8 mouse cellular contexts compared by ENCODE assay signal in the genomic region with DNA sequence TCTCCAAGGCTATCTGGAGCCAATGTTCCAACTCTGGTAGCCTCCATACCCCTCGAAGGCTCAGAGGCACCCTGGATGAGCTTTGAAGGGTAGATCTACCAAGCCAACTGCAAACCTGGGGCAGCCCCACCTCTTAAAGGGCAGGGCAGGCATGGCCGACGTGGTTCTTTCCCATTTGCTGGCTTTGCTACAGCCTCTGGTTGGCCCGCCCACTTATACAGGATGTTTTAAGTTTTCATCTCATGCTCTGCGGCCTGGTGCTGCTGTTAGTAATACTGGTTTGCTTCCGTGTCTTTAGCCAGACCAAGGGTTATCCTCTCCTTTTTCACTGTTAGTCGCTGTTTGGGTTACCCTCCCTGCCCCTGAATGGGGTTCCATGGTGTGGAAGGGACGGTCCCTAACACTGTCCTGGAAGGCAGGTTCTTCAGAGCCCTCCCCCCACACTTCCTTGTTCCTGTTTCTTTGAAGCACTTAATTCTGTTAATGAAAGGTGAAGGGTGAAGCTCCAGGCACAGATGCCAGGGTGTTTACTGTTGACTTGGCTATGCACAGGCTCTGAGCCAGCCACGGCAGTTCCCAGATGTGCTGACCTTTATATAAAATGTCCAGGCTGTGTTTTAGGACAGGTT. TPM values are rescaled to one million over a fixed set of nuclear protein-coding genes. Genes with fewer than 3 reads are reported as not detected.
A peak's percentile ranks its signal among the peaks of the same experiment; 100 is the strongest.
DNase-seq lines count a peak whose midpoint lies in the region; ATAC-seq lines count a peak whose summit lies in the region.

No protein-coding gene starts in this region.

- H3K4me3 ChIP-seq in brown adipose tissue, adult 24 weeks (ENCODE audit: insufficient read depth, low read depth, low read length) = peak overlapping the region; percentile 35
- H3K4me3 ChIP-seq in limb, embryonic 11.5 days (ENCODE audit: low read depth, low read length) = no peak overlapping the region
- no peak overlapping the region for H3K4me3 ChIP-seq in midbrain, embryonic 14.5 days (replicated peaks; ENCODE audit: low read depth, low read length)

- H3K9me3 ChIP-seq in limb, embryonic 11.5 days (ENCODE audit: control insufficient read depth, low read length) = no peaks in the 10 kb centered on the region
- no peaks in the 10 kb centered on the region for H3K9me3 ChIP-seq in midbrain, embryonic 14.5 days (ENCODE audit: control insufficient read depth, low read length)

- WGBS in limb, embryonic 11.5 days = 44% methylated on average over 9 of the region's 9 CpGs
- WGBS in midbrain, embryonic 14.5 days = 83% methylated on average over 9 of the region's 9 CpGs

- peaks cover 3% of the 10 kb centered on the region; the same call in 1 of the 2 replicates for H3K36me3 ChIP-seq in limb, embryonic 11.5 days (ENCODE audit: control insufficient read depth, insufficient read depth, low read length)
- peaks cover 29% of the 10 kb centered on the region for H3K36me3 ChIP-seq in midbrain, embryonic 14.5 days (ENCODE audit: control insufficient read depth, insufficient read depth, low read length)

- peak overlapping the region; percentile 40 for H3K27ac ChIP-seq in brown adipose tissue, adult 24 weeks (replicated peaks; ENCODE audit: low read depth, low read length)
- H3K27ac ChIP-seq in limb, embryonic 11.5 days (replicated peaks; ENCODE audit: low read depth, low read length) = peak overlapping the region; percentile 33; the same call in 1 of the 2 replicates
- no peak overlapping the region for H3K27ac ChIP-seq in midbrain, embryonic 14.5 days (replicated peaks; ENCODE audit: low read depth, low read length)

- DNase-seq in gastrocnemius, adult 18-20 months (ENCODE audit: low spot score) = peak; percentile 22
- DNase-seq in gastrocnemius, postnatal 4 days (ENCODE audit: low spot score in 2 of 2) = no peak
- DNase-seq in heart, postnatal 36 days = peak; percentile 34 to 35
- no peak for DNase-seq in limb, embryonic 11.5 days (ENCODE audit: low spot score)
- no peak for DNase-seq in midbrain, embryonic 14.5 days
- DNase-seq in thymus, postnatal 25 days = peak; percentile 71
- no peak for DNase-seq in right cerebral cortex, postnatal 36 days (ENCODE audit: low spot score in 2 of 2)

- H3K4me2 ChIP-seq in limb, embryonic 11.5 days (ENCODE audit: low read depth, severe bottlenecking) = peak overlapping the region; percentile 22; the same call in 1 of the 2 replicates
- H3K4me2 ChIP-seq in midbrain, embryonic 14.5 days (ENCODE audit: low read length) = peak overlapping the region; percentile 93

- intact Hi-C loops in heart, postnatal 36 days (cut with DNase I) = loop anchor here (2.0 kb wide), 1 partner anchor 260 kb away; the partner anchor contains the start of genes Alg12 and Creld2

- no peaks in the 10 kb centered on the region for H3K27me3 ChIP-seq in limb, embryonic 11.5 days (ENCODE audit: control insufficient read depth, insufficient read depth, low read length)
- H3K27me3 ChIP-seq in midbrain, embryonic 14.5 days (ENCODE audit: control insufficient read depth, insufficient read depth, low read length) = no peaks in the 10 kb centered on the region

- H3K9ac ChIP-seq in limb, embryonic 11.5 days (ENCODE audit: low read length) = peak overlapping the region; percentile 27; the same call in 1 of the 2 replicates
- H3K9ac ChIP-seq in midbrain, embryonic 14.5 days (replicated peaks; ENCODE audit: low read length) = 0 out of 2 replicates have a peak overlapping the region, but pooled peaks have one; percentile 20

- ATAC-seq in limb, embryonic 11.5 days (ENCODE audit: insufficient number of reproducible peaks, low FRiP score, low TSS enrichment, low read depth) = no peak
- no peak for ATAC-seq in midbrain, embryonic 14.5 days (ENCODE audit: low FRiP score, low TSS enrichment)

- H3K4me1 ChIP-seq in brown adipose tissue, adult 24 weeks (ENCODE audit: control insufficient read depth, insufficient read depth, insufficient read length, low read length) = peaks cover 19% of the 10 kb centered on the region
- H3K4me1 ChIP-seq in limb, embryonic 11.5 days (ENCODE audit: control insufficient read depth, insufficient read depth, low read length) = peaks cover 25% of the 10 kb centered on the region
- peaks cover 29% of the 10 kb centered on the region for H3K4me1 ChIP-seq in midbrain, embryonic 14.5 days (ENCODE audit: control insufficient read depth, insufficient read depth, low read length)

RNA-seq across cellular contexts. Expression of gene Trabd, which starts 3.4 kb away (rescaled TPM):
- 10 to 100 TPM; 31.6 to 36.1 TPM for total RNA-seq in gastrocnemius, adult 18-20 months (2021)
- 10 to 100 TPM; 33.8 to 34.8 TPM for total RNA-seq in gastrocnemius, postnatal 4 days (2021)
- 20.4 and 23.3 TPM in 2 replicates for polyA plus RNA-seq in brown adipose tissue, adult 24 weeks (2012; ENCODE audit: insufficient read depth, insufficient read length, missing spikeins)
- 10 to 100 TPM; 45.6 to 50.5 TPM for total RNA-seq in heart, postnatal 36 days (2021)
- 46.9 and 49.0 TPM in 2 replicates for polyA plus RNA-seq in limb, embryonic 11.5 days (2014; fragmentation: Nextera tagmentation; extraction: Ambion mirVana)
- polyA plus RNA-seq in midbrain, embryonic 14.5 days (2014; fragmentation: Nextera tagmentation; extraction: Ambion mirVana) = 38.7 and 39.7 TPM in 2 replicates

RNA-seq across cellular contexts. Expression of gene Selenoo, which starts 10.6 kb away (rescaled TPM):
- total RNA-seq in gastrocnemius, adult 18-20 months (2021) = 10 to 100 TPM; 14.7 to 15.5 TPM
- total RNA-seq in gastrocnemius, postnatal 4 days (2021) = 10 to 100 TPM; 10.5 to 12.4 TPM
- polyA plus RNA-seq in brown adipose tissue, adult 24 weeks (2012; ENCODE audit: insufficient read depth, insufficient read length, missing spikeins) = 26.1 and 34.7 TPM in 2 replicates
- total RNA-seq in heart, postnatal 36 days (2021) = 10 to 100 TPM; 15.4 to 17.1 TPM
- polyA plus RNA-seq in limb, embryonic 11.5 days (2014; fragmentation: Nextera tagmentation; extraction: Ambion mirVana) = 15.4 and 16.9 TPM in 2 replicates
- 23.8 and 23.9 TPM in 2 replicates for polyA plus RNA-seq in midbrain, embryonic 14.5 days (2014; fragmentation: Nextera tagmentation; extraction: Ambion mirVana)

RNA-seq across cellular contexts. Expression of gene Panx2, which starts 18.8 kb away (rescaled TPM):
- total RNA-seq in gastrocnemius, adult 18-20 months (2021) = not detected
- under 1 TPM; 0.13 to 0.15 TPM for total RNA-seq in gastrocnemius, postnatal 4 days (2021)
- polyA plus RNA-seq in brown adipose tissue, adult 24 weeks (2012; ENCODE audit: insufficient read depth, insufficient read length, missing spikeins) = not detected in 2 replicates
- 1 to 10 TPM; 1.3 to 1.7 TPM for total RNA-seq in heart, postnatal 36 days (2021)
- 0.20 and 0.37 TPM in 2 replicates for polyA plus RNA-seq in limb, embryonic 11.5 days (2014; fragmentation: Nextera tagmentation; extraction: Ambion mirVana)
- polyA plus RNA-seq in midbrain, embryonic 14.5 days (2014; fragmentation: Nextera tagmentation; extraction: Ambion mirVana) = 6.6 and 7.9 TPM in 2 replicates

RNA-seq across cellular contexts. Expression of gene Tubgcp6, which starts 44.6 kb away (rescaled TPM):
- 1 to 10 TPM; 6.9 to 8.4 TPM for total RNA-seq in gastrocnemius, adult 18-20 months (2021)
- 10 to 100 TPM; 13.5 to 16.6 TPM for total RNA-seq in gastrocnemius, postnatal 4 days (2021)
- 3.9 and 6.1 TPM in 2 replicates for polyA plus RNA-seq in brown adipose tissue, adult 24 weeks (2012; ENCODE audit: insufficient read depth, insufficient read length, missing spikeins)
- total RNA-seq in heart, postnatal 36 days (2021) = 1 to 10 TPM; 8.6 to 8.8 TPM
- polyA plus RNA-seq in limb, embryonic 11.5 days (2014; fragmentation: Nextera tagmentation; extraction: Ambion mirVana) = 22.6 and 23.5 TPM in 2 replicates
- polyA plus RNA-seq in midbrain, embryonic 14.5 days (2014; fragmentation: Nextera tagmentation; extraction: Ambion mirVana) = 18.0 and 18.2 TPM in 2 replicates

RNA-seq across cellular contexts. Expression of gene Hdac10, which starts 50.2 kb away (rescaled TPM):
- total RNA-seq in gastrocnemius, adult 18-20 months (2021) = 1 to 10 TPM; 5.7 to 5.9 TPM
- 10 to 100 TPM; 11.2 to 11.8 TPM for total RNA-seq in gastrocnemius, postnatal 4 days (2021)
- polyA plus RNA-seq in brown adipose tissue, adult 24 weeks (2012; ENCODE audit: insufficient read depth, insufficient read length, missing spikeins) = 4.6 and 6.8 TPM in 2 replicates
- total RNA-seq in heart, postnatal 36 days (2021) = 1 to 10 TPM; 7.1 to 7.4 TPM
- polyA plus RNA-seq in limb, embryonic 11.5 days (2014; fragmentation: Nextera tagmentation; extraction: Ambion mirVana) = 9.1 and 9.8 TPM in 2 replicates
- polyA plus RNA-seq in midbrain, embryonic 14.5 days (2014; fragmentation: Nextera tagmentation; extraction: Ambion mirVana) = 18.2 and 20.3 TPM in 2 replicates

Comparison
In these comparisons a context has a peak if more than half of its experiments do, and no peak if none do; other contexts are left out.
1. DNase-seq: peak in gastrocnemius, adult 18-20 months (single experiment), heart, postnatal 36 days (2 of 2) and thymus, postnatal 25 days (single experiment); none in gastrocnemius, postnatal 4 days (0 of 2), limb, embryonic 11.5 days (single experiment), midbrain, embryonic 14.5 days (single experiment) and right cerebral cortex, postnatal 36 days (0 of 2).